ENCODE assay signal across 16 mouse cellular contexts in the genomic region with DNA sequence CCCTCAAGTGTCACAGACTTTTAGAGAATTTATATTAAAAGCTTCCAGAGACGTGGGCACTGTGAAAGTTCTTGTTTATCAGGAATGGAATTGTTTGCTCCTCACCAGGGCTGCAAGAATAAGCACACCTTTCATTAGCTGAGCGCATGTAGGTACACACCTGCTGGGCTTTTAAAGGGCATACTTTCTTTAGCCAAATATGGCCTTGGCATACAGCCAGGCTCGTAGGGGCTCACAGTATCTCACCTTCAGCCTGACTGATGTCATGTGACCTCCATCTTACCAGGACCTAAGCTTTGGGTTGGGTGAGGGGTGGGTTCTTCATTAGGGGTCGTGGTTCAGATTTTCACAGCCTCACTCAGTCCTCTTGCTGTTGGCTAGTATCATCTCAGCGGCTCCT. TPM values are rescaled to one million over a fixed set of nuclear protein-coding genes. Genes with fewer than 3 reads are reported as not detected.
DNase-seq lines count a peak whose midpoint lies in the region.
"Had no signal": no experiment of that assay in that cellular context is flagged by ENCODE, and none has a peak within 500 bp of the region (broad histone marks: within the 10 kb centered on the region; RNA-seq: fewer than 3 reads in every experiment).

No protein-coding gene starts in this region.

- intact Hi-C loops in left cerebral cortex, postnatal 4 days (cut with DNase I) = no loop called here
- intact Hi-C loops in left cerebral cortex, postnatal 10 days (cut with DNase I) = no loop called here

- peak; percentile 6 for DNase-seq in left cerebral cortex, postnatal 4 days
- no peak for DNase-seq in left cerebral cortex, adult 8-10 months (ENCODE audit: low spot score in 2 of 2)
- peak; percentile 11 for DNase-seq in cerebellum, adult 8-10 months
- peak; percentile 30 to 54 for DNase-seq in cerebellum, postnatal 25 days
- DNase-seq in lung, postnatal 4 days = no peak
- no peak for DNase-seq in kidney, adult 8-10 months
- DNase-seq in left cerebral cortex, postnatal 10 days (ENCODE audit: extremely low spot score in 1 of 2, low spot score in 2 of 2) = no peak
- DNase-seq: heart, postnatal 14 days; kidney, adult 11 months; kidney, postnatal 25 days; liver; lung, adult 2 months; lung, postnatal 10 days; midbrain, embryonic 14.5 days; spleen, adult 18-20 months; thymus, postnatal 4 days had no signal

RNA-seq across cellular contexts. Expression of a gene that starts 56.7 kb away (rescaled TPM):
- total RNA-seq in left cerebral cortex, postnatal 4 days (2021) = 10 to 100 TPM; 26.2 to 27.7 TPM
- total RNA-seq in left cerebral cortex, adult 8-10 months (2022) = 10 to 100 TPM; 15.9 to 18.4 (median 17.6) TPM
- 10 to 100 TPM; 30.1 TPM for total RNA-seq in left cerebral cortex, postnatal 10 days (2021)

Comparison
In these comparisons a context has a peak if more than half of its experiments do, and no peak if none do; other contexts are left out.
1. DNase-seq: peak in left cerebral cortex, postnatal 4 days (single experiment), cerebellum, adult 8-10 months (single experiment) and cerebellum, postnatal 25 days (2 of 2); none in left cerebral cortex, adult 8-10 months (0 of 2), lung, postnatal 4 days (0 of 2), kidney, adult 8-10 months (0 of 2) and left cerebral cortex, postnatal 10 days (0 of 2).